Mouse (Mus musculus) left cerebral cortex, adult 18-20 months (tissue): ENCODE data around the gene Dido1. TPM values are rescaled to one million over a fixed set of nuclear protein-coding genes. Genes with fewer than 3 reads are reported as not detected.
A peak's percentile ranks its signal among the peaks of the same experiment; 100 is the strongest.

Experiments used
- DNase-seq, 2 experiments: peaks; one replicate each; pipeline ENCODE4 v3.0.0; 2021 to 2022; ENCODE audit warnings: low spot score in 2 of 2, mixed read lengths in 1 of 2
- long read RNA-seq, 2 experiments: library from polyadenylated mRNA; stranded (forward); transcript quantifications; one replicate each; pipeline ENCODE4 v2.0.0; 2021
- total RNA-seq, 2 experiments: library from RNA; stranded (reverse); gene quantifications; 2 replicates each; pipeline ENCODE4 v1.2.3; 2021

The Dido1 gene
- 10 to 100 TPM; 56.2 to 59.1 TPM for total RNA-seq
- long read RNA-seq, experiment 1, full-length matches to known transcripts, result 7 of 27 reads
- long read RNA-seq, experiment 1, partial matches to known transcripts, result 16 of 27 reads
- long read RNA-seq, experiment 1, other reads (novel, unspliced or antisense), result 4 of 27 reads
- long read RNA-seq, experiment 2, full-length matches to known transcripts, result 1 of 21 reads
- long read RNA-seq, experiment 2, partial matches to known transcripts, result 0 of 21 reads
- long read RNA-seq, experiment 2, other reads (novel, unspliced or antisense), result 20 of 21 reads

DNA sequence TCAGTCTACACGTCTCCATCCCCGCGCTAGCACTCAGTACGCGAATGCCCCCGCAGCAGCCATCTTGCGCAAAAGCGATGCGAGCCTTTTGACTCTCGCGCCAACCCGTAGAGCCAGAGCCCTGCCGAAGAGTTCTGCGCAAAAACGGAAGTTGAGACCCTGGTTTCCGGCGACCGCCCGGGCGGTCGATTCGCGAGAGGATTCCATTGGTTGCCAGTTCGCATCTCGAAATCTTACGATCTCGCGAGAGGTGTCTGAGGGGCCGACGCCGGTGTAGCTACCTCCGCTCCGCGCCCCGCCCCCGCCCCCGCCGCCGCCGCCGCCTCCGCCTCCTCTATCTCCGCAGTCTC lies at the start of gene Dido1, which contains the start of gene Gid8:
TSS of gene Dido1 (minus strand) at position 77 of the 350 bp plus-strand sequence.
TSS of gene Gid8 (plus strand) at position 195 of the 350 bp plus-strand sequence.
- peak; percentile 98 for DNase-seq

DNA sequence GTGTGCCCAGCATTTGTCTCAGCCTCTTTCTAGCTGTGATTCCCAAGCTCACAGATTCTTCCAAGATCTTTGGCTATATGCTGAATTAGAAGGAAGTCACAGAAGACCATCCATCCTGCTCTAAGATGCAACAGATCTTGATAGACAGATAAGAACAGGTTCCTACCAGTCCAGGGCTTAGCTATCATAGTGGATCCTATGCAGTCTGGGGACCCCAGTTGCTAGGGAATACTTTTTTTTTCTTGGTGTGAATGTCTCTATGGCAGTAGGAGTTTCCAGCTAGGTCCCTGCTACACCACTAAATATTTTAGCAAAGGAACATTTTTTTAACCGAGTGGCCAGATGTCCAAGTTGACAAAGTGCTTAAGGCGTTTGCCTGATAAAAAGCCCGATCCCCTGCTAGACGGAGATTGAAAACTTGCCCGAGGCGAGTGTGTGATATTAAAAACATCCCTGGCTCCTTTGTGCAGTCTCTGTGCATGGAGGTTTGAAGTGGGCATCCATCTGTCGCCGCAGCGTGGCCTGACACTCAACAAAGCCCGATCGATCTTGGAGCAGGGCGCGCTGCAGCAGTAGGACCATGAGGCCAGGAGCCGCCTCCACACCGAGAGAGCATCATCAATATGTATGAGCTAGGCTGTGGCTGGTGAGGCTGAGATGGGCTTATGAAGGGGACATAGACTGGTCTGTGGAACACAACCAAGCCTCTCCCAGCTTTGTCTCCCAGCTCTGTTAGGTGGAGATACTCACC lies 48.9 kb upstream of the Dido1 start:
- no peak for DNase-seq

DNA sequence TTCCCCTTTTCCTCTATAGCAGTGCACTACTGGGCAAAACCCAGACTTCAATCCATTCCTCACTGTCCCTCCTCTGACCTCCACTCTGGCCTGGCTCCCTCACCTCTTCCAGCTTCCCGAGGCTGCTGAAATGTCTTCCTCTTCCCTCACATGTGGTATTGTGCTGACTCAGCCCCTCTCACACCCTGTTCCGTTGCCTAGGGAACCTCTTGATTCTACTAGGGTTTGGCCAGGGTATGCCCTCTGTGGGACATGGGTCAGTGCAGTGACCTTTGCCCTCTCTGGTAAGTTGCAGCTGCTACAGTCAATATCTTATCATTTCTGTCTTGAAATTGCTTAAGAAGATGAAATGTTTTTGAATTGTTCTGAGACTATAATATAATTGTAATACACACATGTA lies 47.0 kb upstream of the Dido1 start:
- no peak for DNase-seq

DNA sequence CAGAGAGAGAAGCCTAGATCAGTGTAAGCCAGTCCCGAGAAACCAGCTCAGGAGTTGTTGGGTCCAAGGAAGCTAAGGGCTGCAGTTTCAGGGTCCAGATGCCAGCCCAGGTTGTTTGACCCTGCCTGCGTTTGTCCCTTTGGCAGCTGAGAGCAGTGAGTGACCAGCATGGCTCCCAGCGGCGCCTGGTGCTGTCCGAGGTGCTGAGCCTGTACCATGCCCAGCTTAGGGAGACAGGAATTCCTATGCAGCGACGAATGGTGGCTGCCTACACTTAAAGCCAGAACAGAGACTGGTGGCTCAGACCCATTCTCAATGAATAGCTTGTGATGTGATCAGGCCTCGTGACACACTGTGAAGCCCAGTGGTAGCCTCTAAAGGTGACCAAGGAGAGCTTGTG lies 46.1 kb upstream of the Dido1 start:
- DNase-seq, result no peak

DNA sequence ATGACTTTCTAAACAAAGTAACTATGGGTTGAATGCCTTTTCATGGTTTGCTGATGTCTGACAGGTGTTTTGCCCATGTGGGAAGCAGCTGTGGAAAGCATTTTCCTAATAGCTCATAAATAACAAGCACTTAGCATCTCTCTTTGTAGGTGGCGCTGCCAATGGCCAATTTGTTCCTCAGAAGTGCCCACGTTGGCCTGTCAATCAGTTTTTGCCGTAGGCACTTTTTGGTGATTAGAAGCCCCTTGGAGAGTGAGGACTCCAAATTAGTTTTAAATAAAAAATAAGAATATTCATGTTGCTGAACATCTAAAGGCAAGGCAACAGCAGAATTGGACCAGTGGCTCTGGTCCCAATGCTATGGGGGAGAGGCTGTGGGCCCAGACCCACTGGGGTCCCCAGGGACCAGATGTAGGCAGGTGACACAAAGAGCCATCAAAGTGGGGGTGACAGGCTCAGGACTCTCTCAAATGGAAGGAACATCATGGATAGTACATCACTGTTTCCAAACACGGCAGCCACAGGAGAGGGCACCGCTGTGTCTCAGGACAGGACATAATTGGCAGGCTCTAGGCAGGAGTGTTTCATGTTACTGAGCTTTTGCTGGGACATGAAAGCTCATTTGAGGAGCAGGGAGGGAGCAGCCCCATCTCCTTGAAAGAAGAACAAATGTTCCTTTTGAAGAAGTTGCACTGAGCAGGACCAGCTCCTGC lies 45.3 kb upstream of the Dido1 start:
- no peak for DNase-seq

DNA sequence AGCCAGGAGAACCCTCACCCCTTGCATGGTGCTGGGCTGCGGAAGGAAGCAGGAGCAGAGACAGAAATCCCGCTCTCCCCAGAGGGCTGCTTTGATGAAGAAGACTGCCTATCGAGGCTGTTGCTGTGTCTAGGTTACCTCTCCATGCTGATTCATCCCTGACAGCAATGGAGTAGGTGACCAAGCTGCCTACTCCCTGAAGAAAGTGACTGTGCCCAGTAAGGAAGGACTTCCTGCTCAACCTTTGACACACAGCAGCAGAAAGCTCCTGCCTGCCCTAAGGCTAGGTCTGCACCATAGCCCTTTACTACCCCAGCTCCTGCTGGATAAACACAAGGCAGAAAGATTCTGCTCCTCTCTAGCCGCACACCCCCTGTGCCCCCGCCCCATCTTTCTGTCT lies 39.1 kb upstream of the Dido1 start:
- DNase-seq, result no peak

DNA sequence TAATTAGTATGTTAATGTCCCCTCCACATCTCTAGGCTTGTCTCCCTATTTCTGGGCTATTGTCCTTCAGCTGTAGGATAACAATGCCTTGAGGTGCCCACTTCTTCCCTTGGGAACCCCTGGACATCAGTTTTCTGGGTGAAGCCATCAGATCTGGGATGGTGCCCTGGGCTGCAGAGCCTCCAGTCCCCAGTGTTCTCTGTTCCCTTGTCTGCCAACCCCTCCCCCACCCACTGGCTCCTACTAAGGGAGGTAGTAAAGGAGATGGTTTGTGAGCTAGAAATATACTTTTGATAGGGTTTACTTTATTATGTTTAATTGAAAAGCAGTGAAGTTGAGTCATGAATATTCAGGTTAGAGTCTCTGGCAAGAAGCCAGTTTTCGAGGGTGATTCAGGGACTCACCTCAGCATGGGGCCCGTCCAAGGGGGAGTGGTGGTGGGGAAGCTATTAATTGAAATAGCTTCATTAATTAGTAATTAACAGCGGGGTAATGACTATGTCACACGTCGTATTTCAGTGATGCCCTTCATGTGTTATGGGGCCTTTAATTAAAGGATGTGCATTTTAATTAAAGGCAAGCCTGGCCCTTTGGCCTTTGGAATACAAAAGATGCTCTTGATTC lies 36.9 kb upstream of the Dido1 start:
- no peak for DNase-seq

DNA sequence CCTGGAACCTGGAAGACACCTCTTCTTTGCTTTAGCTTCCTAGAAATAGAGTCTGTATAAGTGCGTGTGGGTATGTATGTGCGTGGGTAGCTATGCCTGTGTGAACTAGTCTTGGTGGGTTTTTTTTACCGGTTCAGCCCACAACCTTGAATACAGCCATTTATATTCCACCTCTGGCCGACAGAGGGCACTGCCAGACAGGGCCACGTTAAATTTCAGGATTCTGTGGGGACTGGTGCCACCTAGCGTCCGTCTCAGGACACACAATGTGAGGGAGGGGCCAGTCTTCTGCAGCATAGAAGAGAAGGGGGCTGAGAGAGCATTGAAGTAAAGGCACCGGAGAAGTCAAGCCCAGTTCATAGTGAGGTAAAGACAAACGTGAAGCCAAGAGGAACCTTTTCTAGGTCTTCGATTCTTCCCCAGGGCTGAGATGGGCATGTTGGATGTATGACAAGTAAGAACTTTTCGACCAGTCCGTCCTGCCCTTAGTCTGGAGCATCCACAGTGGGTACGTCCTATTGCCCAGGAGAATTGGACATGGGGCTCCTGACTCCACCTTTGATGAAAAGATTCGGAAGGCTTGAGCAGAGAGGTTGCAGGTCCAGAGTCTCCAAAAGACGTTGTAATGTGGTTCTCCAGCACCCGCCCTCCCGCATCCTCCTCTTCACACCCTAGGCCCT lies 35.6 kb upstream of the Dido1 start:
- DNase-seq, result peak; percentile 87 to 89

DNA sequence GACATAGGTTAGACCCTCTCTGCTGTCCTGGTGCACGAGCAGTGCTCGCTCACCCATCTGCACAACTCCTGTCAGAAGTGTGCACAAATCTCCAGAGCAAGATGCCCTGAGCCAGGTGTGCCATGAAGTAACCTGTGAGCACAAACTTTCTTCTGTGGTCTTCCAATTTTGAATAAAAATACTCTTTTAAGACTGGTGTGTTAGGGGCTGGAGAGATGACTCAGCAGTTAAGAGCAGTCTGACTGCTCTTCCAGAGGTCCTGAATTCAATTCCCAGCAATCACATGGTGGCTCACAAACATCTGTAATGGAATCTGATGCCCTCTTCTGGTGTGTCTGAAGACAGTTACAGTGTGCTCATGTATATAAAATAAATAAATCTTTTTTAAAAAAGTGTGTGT lies 33.5 kb upstream of the Dido1 start:
- DNase-seq, result no peak

DNA sequence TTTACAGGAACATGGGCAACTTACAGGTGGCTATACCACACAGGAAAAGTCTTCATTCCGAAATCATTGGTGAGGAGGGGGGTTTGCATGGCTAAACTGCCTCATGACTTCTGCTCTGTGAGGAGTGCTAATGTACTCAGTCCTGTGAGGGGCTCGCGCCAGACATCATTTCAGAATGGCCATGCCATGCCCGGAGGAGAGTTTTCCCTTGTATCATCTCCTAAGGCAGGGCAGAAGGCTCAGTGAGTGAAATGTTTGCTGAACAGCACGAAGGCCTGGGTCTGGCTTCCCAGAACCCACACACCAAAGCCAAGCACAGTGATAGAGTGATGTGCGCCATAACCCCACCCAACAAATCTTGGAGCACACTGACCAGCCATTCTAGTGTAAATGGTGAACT lies 33.0 kb upstream of the Dido1 start:
- DNase-seq, result no peak

DNA sequence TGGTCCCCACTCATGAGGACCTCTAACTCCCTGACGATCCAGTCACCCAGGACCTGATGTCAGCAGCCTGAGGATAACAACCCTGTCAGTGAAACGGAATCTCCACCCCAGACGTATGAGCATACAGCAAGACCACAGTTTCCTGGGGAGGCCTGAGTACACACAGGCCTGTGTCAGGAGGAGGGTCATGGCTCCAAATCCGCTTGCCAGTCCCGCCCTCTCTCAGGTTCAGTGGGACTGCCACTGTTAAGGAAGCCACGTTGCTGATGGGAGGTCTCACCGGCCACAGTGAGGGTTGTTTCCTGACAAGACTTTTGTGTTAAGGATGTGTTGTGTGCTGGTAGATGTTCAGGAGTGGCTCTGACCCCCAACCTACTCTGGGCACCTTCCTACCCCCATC lies 31.6 kb upstream of the Dido1 start:
- DNase-seq, result no peak

DNA sequence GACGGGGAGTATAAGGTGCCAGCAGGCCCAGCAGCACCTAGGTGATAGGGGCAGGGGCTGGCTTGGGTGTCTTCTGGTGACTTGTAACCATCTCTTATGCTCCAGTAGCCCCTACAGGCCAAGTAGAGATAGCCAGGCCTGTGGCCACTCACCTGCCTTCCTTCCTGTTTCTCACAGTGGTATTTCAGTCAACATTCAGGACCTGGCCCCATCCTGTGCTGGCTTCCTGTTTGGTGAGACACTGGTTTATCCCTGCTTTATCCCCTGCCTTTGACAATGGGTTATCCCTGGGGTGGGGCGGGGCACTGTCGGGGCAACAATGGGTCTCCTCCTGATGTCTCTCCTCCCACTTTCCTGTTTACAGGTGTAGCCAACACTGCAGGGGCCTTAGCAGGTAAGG lies 30.6 kb upstream of the Dido1 start:
- no peak for DNase-seq

DNA sequence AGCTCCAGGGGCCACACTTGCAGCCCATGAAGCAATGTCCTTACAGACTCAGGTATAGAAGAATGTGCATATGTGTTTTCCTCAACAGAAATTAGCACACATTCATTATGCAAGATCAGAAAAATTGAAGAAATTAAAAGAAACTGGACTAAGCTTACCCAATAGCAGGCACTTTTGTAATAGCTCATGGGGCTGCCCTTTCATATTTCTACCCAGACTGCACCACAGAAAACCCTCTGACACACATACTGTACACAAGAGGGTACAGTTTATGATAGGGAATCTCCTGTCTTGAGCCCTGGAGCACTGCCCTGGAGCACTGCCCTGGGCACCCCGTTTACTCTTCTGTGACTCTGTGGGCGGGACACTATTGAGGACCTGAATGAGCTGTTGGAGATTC lies 28.2 kb upstream of the Dido1 start:
- DNase-seq, result no peak

DNA sequence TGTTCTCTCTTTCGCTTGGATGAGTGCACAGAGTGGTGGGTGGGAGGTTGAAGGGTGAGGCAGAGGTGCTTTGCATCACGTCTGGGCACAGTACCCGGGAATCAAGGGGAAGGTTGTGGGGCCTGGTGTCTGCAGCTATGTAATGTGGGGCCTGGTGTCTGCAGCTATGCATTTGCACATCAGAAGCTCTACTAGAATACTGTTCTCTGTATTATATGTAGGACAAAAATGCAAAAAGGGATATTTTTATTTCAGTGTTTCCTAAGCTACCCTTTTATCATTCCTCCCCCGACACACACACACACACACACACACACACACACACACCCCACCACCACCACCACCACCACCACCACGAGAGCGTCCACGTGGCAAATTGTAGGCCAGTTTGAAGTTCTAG lies 25.4 kb upstream of the Dido1 start:
- peak in 1 of 2 experiments; percentile 34 for DNase-seq

DNA sequence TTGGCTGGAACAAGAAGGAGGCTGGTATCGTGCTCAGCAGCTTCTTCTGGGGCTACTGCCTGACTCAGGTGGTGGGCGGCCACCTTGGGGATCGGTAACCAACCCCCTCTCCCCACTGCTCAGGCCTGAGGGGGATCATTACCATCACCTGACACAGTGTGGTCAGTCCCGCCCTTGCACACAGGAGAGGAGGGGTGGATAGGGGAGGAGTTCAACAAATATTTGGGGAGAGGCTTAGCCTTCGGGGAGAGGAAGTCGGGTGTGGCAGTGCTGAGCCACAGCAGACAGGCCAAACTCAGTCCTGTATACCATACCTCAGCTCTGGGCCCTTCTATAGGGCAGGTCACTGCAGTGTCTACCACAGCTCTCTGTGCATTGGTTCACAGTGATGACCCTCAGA lies 22.2 kb upstream of the Dido1 start:
- no peak for DNase-seq

DNA sequence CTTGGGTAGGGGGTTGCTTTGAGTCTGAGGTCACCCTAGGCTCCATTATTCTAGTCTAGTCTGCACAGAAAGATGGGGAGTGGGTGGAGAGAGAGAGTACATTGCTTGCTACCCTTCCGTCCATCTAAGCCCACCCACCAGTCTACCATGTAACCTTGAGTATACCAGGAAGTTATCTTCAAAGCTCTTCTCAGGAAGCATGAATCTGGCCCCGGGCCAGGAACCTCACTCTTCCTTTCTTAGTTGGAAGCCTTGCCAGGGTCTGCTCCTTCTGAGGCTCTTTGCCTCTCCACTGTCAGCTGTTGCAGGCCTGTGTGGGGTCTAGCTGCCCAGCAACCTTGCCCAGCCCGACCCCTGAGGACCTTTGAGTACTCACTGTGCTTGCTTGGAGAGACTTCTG lies 21.2 kb upstream of the Dido1 start:
- no peak for DNase-seq

DNA sequence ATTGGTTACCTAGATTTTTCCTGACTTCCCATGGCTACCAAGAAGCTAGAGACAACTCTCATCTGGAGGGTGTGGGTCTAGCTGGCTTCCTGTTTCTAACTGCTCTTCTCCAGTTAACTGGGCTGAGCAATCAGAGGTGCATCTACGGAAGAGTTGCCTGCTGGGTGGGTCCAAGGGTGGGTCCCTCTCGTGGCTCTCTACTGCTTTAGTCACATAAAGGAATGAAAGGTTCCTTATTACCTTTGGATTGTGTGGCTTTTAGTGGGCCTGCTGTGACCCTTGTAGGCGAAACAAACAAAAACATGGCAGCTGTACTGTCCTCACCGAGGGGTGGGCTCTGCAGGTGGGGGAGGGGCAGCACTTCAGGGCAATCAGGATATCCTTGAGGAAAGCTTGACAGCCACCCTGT lies 17.8 kb upstream of the Dido1 start:
- DNase-seq, result no peak

DNA sequence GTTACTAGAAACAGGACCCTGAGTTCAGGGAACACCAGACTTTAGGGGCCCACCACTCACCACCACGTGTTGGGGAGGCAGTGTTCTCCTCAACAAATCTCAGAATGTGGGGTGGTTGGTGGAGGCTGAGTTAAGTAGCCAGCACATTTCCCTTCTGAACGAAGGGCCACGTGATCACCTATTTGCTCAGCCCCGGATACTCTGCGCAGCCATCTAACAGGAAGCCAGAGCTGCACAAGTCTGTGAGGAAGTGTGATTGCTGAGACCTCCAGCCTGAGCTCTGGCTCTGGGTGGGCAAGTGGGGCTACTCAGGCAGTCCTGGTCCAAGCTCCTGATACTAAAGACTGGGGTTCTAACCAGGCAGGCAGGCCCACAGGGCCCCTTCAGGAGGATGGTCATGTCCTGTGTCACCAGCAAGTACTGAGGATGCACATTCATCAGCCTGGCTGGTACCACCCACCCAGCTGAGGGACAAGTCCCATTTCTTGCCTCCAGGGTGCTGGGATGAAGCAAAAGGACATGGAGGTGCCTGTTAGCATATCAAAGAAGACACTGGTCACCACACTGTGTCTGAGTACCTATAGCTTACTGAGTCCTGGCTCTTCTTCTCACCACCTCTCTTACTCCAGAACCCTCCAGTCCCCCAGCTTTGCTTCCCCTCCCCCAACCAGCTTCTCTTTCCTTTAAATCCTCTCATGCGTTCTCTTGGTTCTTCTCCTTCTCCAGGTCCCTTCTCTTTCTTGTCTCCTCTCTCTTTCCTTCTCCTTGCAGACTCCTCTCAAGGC lies 17.1 kb upstream of the Dido1 start:
- no peak for DNase-seq

DNA sequence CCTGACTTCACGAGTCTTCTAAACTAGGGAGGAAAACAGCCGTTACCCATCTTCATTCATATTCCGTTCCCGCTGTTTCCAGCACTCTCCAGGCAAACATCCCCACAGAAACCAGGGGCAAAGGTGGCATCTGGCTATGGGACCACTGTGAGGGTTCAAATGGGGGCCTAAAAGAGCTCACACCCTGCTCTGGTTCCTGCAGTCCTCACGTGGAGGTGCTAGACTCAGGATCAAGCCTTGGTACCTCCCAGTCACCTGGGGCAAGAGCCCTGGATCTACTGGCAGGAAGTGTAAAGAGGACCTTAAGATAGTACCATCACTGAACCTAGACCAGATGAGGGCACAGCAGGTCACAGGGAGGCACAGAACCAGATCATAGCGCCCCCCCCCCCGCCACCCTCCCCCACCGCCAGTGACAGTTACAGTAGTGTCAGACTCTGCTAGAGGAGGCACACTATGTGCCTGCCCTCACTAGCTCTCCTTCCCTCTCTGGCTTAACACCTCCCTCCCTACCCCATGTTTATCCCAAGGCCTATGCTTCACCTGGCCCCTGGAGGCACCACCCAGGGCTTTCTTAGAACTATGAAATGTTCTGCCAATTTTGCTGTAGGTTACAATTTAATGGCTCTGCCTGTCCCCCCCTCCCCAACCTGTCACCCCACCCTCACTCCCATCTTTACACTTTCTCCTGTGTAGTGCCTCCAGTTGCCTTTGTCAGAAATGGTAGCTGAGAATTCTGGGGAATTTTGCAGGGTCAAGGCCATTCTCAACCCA lies 16.2 kb upstream of the Dido1 start:
- no peak for DNase-seq

DNA sequence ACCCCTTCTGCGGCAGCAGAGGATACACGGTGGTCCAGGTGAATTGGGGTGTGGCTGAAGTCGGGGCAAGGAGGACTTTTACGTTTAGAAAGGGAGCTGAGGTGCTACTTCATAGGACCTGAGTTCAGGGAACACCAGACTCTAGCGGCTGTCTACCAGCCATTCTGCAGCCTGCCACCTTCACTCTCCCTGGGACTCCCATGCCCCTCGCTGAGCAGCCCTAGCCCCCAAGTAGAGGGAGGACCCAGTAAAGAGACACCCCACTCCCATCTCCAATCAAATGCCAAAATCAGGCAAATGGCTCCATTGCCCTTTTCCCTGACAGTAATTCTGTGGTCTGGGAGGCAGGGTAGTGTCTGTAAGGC lies 15.6 kb upstream of the Dido1 start:
- DNase-seq, result no peak
